Comparison of ENCODE assay signal across 8 mouse cellular contexts in genomic region chr19:47327896-47328882, GRCm38 (mm10).
DNase-seq lines count a peak whose midpoint lies in the region; ATAC-seq and TF ChIP-seq lines count a peak whose summit lies in the region.

No protein-coding gene starts in this region.

- H3K9me3 ChIP-seq in forebrain, embryonic 12.5 days, result no peaks in the 10 kb centered on the region
- H3K9me3 ChIP-seq in limb, embryonic 10.5 days (replicated peaks), result no peaks in the 10 kb centered on the region
- no peaks in the 10 kb centered on the region for H3K9me3 ChIP-seq in neural tube, embryonic 15.5 days (replicated peaks)

- TF ChIP-seq POLR2A in kidney, adult 2 months (IDR thresholded peaks at IDR 0.05; ENCODE audit: low read depth, low read length), result no peak

- peaks cover 9% of the 10 kb centered on the region; the same call in 1 of the 2 replicates for H3K4me1 ChIP-seq in kidney, adult 2 months (ENCODE audit: control insufficient read depth, insufficient read depth, low read length)
- peaks cover 35% of the 10 kb centered on the region for H3K4me1 ChIP-seq in forebrain, embryonic 12.5 days
- H3K4me1 ChIP-seq in limb, embryonic 10.5 days, result peaks cover 67% of the 10 kb centered on the region
- peaks cover 30% of the 10 kb centered on the region for H3K4me1 ChIP-seq in neural tube, embryonic 15.5 days

- DNase-seq in kidney, adult 2 months, result peak; percentile 50
- no peak for DNase-seq in kidney, adult 18-20 months
- no peak for DNase-seq in limb, embryonic 10.5 days (ENCODE audit: low spot score)
- DNase-seq in cerebellum, postnatal 10 days, result no peak
- DNase-seq in T-cell, adult 2 months (ENCODE audit: low spot score), result no peak
- no peak for DNase-seq in urinary bladder, postnatal 25 days (ENCODE audit: low spot score)

- H3K9ac ChIP-seq in forebrain, embryonic 12.5 days, result no peak overlapping the region
- no peak overlapping the region for H3K9ac ChIP-seq in neural tube, embryonic 15.5 days (replicated peaks)

- ATAC-seq in forebrain, embryonic 12.5 days (ENCODE audit: low FRiP score), result peak; percentile 21; the same call in 1 of the 2 replicates
- ATAC-seq in neural tube, embryonic 15.5 days (ENCODE audit: low FRiP score), result peak; percentile 36; the same call in 1 of the 2 replicates

- 41% methylated on average over 11 of the region's 11 CpGs for WGBS in kidney, adult 2 months
- 32% methylated on average over 11 of the region's 11 CpGs for WGBS in forebrain, embryonic 12.5 days
- WGBS in limb, embryonic 10.5 days, result 16% methylated on average over 11 of the region's 11 CpGs
- 21% methylated on average over 11 of the region's 11 CpGs for WGBS in neural tube, embryonic 15.5 days

- H3K4me2 ChIP-seq in forebrain, embryonic 12.5 days, result no peak overlapping the region
- no peak overlapping the region for H3K4me2 ChIP-seq in neural tube, embryonic 15.5 days

- H3K27me3 ChIP-seq in kidney, adult 2 months (replicated peaks; ENCODE audit: control insufficient read depth, insufficient read depth, low read length), result no peaks in the 10 kb centered on the region
- no peaks in the 10 kb centered on the region for H3K27me3 ChIP-seq in forebrain, embryonic 12.5 days
- no peaks in the 10 kb centered on the region for H3K27me3 ChIP-seq in limb, embryonic 10.5 days (ENCODE audit: low read depth, poor library complexity, severe bottlenecking)
- no peaks in the 10 kb centered on the region for H3K27me3 ChIP-seq in neural tube, embryonic 15.5 days (replicated peaks)

- no peak for TF ChIP-seq CTCF in kidney, adult 2 months (conservative IDR thresholded peaks at IDR 0.05; ENCODE audit: insufficient read depth, insufficient read length, low read depth, low read length)

- H3K36me3 ChIP-seq in kidney, adult 2 months (ENCODE audit: control insufficient read depth, insufficient read depth, low read length), result no peaks in the 10 kb centered on the region
- H3K36me3 ChIP-seq in forebrain, embryonic 12.5 days (replicated peaks), result no peaks in the 10 kb centered on the region
- 0 out of 2 replicates have a peak, but pooled peaks cover 3% of the 10 kb centered on the region for H3K36me3 ChIP-seq in limb, embryonic 10.5 days
- H3K36me3 ChIP-seq in neural tube, embryonic 15.5 days, result no peaks in the 10 kb centered on the region

- no peak overlapping the region for H3K27ac ChIP-seq in kidney, adult 2 months (ENCODE audit: insufficient read depth, low read depth, low read length)
- H3K27ac ChIP-seq in forebrain, embryonic 12.5 days, result peak overlapping the region; percentile 70
- H3K27ac ChIP-seq in limb, embryonic 10.5 days, result peak overlapping the region; percentile 86
- peak overlapping the region; percentile 33; the same call in 1 of the 2 replicates for H3K27ac ChIP-seq in neural tube, embryonic 15.5 days (replicated peaks)

- H3K4me3 ChIP-seq in kidney, adult 2 months (ENCODE audit: insufficient read depth, low read depth, low read length), result no peak overlapping the region
- no peak overlapping the region for H3K4me3 ChIP-seq in forebrain, embryonic 12.5 days (replicated peaks)
- H3K4me3 ChIP-seq in limb, embryonic 10.5 days, result 0 out of 2 replicates have a peak overlapping the region, but pooled peaks have one; percentile 19
- H3K4me3 ChIP-seq in neural tube, embryonic 15.5 days (replicated peaks), result no peak overlapping the region
